Mouse (Mus musculus) left cerebral cortex, postnatal 4 days (tissue): Measurements from ENCODE around the gene Mmachc. TPM values are rescaled to one million over a fixed set of nuclear protein-coding genes. Genes with fewer than 3 reads are reported as not detected.
A peak's percentile ranks its signal among the peaks of the same experiment; 100 is the strongest.

Experiments
- DNase-seq: peaks from one replicate; pipeline ENCODE4 v3.0.0-alpha.2; 2022
- intact Hi-C: fragments of 180-260 bp; cut with DNase I; formaldehyde crosslinking; loops from one replicate; pipeline ENCODE4 v1.15.1; 2025
- total RNA-seq, 2 experiments: library from RNA; stranded (reverse); gene quantifications; 2 replicates each; pipeline ENCODE4 v1.2.3; 2021

The Mmachc gene
- total RNA-seq: 10 to 100 TPM; 14.7 to 15.7 TPM

DNA sequence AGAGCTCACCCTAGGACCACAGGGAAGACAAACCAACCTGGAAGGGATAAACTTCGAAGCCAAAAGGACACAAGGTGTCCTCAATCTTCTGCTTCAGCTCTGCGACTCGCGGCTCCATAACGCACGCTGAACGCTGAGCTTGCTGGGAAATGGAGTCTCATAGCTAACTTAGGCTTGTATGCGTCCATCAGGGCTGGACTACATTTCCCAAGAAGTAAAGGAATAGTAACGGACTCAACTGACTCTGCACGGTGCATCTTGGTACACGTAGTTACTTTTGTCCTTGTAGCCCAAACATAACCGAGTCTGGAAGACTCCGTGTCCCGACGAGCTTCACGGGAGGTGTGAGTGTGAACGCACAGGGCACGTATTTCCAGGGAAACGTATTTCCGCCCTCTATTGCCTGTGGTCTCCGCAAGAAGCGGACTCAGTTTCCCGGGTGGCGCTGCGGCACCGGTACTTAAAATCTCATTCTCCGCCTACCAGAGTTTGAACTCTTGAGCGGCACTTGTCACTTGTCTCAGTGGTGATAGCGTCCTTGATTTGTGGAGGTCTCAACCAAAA lies at the start of gene Mmachc, which contains the start of gene Ccdc163:
TSS of gene Mmachc (minus strand) at position 206 of the 564 bp plus-strand sequence.
TSS of gene Ccdc163 (plus strand) at position 309 of the 564 bp plus-strand sequence.
- peak; percentile 91 for DNase-seq
- intact Hi-C loops: no loop called here

DNA sequence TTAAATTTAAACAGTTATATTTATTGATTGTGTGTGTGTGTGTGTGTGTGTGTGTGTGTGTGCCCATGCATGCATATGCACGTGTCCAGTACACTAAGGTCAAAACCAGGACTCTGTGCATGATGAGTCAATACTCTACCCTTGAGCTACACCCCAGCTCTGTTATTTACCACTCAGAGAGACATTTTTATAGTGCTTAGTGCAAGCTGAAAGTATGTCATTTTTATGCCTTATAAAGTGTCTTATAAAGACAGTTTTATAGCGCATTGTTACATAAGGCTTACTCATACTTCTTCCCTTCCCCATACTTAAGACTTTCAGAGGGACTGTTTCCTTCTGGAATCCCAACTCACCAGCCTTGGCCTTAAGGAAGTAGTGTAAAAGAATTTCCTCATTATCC lies 41.5 kb upstream of the Mmachc start:
- DNase-seq: no peak
- intact Hi-C loops: no loop called here

DNA sequence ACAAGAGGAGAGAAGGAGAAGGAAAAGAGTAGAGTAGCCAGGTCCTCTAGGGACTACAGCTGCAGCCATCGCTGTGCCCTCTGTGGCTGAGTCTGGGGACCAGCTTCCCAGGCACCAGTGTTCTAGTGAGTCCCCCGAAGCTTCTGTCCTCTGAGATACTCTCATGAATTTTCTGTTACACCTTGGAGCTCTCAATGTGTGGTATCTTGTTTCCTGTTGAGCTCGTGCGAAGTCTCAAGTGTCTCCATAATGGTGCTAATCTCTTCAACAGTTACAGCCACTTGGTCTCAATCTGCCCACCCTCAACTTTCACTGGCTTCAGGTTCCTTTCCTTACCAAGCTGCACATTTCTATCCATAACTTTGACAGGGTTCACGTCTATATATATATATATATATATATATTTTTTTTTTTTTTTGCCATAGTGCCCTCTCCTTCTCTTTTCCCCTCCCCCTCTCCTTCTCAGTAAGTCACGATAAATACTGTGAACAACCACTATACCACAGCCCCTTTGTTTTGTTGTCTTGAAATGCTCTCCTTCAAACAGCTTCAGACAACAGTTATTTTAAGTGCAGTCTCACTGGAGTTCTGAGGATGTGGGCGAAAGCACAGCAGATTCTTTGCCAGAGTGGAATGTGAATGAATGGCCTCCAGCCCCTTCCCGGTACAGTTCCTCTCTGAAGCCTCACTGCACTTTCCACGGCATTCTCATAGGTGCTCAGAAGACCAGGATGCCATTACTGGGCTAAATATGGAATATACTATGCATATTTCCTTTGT lies 31.0 kb upstream of the Mmachc start:
- DNase-seq: no peak
- intact Hi-C loops: no loop called here

DNA sequence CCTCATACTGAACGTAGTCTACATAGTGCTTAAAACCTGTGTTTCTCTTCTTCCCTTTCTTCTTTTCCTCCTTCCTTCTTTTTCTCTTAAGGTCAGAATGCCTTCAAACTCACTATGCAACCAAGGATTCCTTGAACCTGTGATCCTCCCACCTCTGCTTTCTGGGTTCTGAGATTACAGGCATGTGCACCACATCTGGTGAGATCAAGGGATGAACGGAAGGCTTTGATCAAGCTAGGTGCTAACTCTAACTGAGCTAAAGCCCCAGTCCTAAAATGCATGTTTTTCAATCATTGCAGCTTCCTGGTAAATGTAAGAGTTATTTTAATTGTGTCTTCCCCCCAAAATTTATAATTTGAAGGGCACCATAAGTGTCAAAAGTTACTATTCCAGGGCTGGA lies 26.8 kb upstream of the Mmachc start:
- DNase-seq: no peak
- intact Hi-C loops: no loop called here

DNA sequence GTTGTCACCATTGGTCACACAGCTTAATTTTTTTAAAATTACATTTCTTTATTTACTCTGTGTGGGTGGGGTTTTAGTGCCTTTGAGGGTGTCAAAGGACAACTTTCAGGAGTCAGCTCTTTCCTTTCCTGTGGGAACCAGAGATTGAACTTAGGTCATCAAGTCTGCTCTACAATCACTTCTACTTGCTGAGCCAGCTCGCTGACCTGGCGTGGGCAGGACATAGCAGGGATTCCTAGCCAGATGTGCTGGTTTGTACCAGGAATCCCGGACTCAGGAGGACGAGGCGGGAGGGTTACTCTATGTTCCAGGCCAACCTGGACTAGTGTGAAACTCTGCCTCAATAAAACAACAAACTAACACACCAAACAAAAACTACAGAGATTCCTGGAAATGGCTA lies 24.1 kb upstream of the Mmachc start:
- DNase-seq: no peak
- intact Hi-C loops: no loop called here

DNA sequence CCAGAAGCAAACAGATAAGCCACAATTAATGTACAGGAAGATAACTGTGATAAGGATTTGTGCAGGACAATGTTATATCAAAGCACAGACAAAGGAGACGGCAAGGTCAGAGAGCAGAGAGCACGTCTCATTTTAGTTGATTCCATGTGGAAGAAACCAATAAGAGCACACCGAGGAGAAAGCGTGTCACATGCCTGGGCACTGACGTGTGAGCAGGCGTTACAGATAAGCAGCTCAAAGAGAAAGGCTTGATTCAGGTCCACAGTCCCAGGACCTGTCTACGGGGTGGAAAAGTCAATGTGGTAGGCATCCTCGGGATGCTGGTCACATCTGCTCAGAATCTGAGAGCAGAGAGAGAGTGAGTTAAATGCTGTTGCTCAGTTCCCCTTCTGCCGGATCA lies 22.9 kb upstream of the Mmachc start:
- no peak for DNase-seq
- intact Hi-C loops: no loop called here

DNA sequence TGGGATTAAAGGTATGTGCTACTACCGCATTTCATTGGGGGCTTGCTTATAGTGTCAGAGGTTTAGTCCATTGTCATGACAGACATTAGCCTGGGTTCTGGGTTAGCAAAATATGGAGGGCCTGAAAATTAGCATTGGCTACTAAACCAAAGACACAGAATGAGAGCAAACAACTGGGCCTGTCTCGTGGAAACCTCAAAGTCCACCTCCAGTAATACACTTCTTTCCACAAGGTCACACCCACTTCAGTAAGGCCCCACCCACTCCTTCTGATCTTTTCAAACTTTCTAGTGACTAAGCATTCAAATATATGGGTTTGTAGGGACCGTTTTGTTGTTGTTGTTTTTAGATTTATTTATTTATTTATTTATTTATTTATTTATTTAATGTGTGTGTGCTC lies 21.3 kb upstream of the Mmachc start:
- intact Hi-C loops: loop anchor here (2.0 kb wide), 1 partner anchor 29 kb away; no protein-coding TSS in a partner anchor
- DNase-seq: no peak

DNA sequence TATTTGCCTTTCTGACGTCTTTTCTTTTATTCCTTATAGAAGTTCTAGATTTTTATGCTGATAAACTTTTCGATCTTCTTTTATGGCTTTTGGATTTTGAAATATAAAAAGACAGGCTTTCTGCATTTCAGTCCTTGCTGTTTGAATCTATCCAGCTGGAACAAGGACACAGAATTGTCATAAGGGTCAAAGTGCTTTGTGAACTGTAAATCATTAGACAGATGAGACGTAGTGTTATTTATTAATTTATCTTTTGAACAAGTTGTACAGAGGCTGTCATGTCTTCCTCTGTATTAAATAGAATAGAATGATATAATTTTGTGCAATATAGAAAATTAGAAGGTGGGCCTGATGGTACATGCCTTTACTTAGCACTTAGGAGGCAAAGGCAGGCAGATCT lies 19.2 kb upstream of the Mmachc start:
- intact Hi-C loops: no loop called here
- no peak for DNase-seq

DNA sequence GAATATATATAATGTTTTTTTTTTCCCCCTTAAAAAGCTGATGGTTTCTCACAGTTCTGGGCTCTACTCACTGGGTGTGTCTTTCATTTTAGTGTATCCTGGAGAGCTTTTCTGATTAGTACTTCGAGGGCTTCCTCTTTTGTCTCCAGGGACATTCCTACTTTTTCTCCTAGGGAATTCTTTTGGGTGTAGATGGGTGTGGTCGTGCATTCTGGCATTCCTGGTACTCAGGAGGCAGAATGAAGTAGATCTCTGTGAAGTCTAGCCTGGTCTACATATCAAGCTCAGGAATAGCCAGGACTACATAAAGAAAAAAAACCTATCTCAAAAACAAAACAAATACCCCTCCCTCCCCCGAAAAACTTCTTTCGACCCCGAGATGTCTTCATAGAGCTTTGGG lies 17.2 kb upstream of the Mmachc start:
- DNase-seq: no peak
- intact Hi-C loops: no loop called here

DNA sequence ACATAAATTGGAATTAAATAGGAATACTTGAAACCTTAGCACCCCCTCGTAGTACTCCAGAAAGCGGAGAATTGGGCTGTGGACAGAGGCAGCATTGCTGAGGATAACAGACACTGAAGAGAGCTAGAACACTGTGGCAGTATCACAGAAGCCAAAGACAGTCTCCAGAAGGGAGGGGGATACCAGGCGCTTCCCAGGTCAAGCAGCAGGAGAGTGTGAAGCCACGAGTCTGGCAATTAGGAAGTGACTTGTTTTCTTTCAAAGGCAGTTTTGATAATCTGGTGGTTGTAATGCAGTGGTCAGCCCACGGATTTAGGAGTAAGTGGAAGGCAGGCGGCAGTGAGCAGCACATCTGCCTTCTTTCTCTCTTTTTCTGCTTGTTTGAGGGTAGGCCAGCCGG lies 14.0 kb upstream of the Mmachc start:
- DNase-seq: no peak
- intact Hi-C loops: no loop called here

DNA sequence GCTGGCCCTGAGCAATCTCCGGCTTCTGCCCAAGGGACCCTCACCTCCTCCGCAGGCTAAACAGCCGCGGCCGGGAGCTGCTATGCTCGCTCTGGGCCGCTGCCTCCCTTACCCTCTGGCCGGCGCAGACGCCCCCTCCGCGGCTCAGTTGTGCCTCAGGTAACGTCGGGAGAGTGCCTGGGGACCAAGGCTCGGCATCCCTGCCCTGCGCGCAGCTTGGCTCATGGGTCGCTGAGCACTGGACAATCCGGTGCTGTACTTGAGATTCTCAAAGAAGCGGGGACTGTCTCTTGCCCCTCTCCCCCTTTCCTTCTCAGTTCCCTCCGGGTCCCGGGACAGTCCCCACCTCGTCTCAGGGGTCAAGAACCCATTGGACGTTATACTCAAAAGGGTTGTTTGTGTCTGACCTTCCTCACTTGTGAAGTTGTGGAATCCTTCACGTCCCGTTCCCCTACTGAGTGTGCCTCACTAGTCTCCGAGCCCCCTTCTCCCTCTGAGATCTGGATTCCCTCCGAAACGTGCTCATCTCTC lies 13.0 kb upstream of the Mmachc start:
- intact Hi-C loops: no loop called here
- DNase-seq: no peak

DNA sequence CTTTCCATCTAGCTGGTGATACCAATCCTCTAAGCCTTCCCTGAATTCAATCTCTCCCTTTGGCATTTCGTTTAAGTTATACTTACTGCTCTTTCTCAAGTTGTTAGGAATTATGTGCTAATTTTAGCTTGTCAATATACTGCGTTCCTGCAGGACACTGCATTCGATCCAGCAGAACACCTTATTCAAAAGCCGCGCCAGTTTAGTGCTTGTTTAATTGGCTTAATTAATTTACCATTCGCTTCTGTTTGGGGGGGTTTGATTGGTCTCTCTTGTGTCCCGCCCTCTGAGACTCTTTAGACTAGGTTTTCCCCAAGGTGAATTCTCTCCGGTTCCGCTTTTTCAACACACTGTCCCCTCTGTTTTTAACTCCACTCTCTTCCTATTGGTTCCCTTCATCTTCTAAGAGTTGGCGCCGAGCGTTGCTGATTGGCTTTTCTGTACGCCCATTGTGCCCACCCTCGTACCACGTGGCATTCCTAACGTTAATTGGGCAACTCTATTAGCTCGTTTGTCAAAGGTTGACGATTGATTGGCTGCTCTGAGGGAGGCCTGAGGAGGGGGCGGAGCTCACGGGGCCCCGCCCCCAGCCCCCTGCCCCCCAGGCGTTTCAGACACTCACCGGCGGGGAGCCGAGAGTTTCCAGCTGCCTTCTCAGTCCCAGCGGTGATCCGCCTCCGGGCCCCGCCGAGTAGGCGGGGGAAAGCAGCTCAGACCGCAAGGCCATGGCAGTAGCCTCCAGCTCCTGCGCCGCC lies 12.3 kb upstream of the Mmachc start, which contains the start of gene Tesk2:
TSS of gene Tesk2 (plus strand) at position 606 of the 755 bp plus-strand sequence.
- intact Hi-C loops: no loop called here
- peak; percentile 94 for DNase-seq

DNA sequence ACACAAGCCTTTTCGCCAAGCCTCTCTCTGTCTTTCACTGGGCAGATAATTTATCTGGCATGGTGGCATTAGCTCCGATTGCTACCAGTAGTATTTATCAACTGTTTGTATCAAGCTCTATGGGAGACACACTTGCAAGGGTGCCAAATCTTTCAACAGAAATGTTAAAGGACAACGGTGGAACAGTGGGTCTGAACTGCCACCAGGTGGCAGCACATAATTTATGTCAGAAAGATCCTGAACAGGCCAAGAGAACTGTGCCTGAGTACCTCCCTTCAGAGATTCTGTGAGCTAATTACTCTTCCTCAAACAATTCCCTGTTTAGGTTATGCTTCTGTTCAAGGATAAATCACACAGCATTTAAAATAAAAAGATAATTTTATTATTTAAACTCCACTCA lies 11.2 kb upstream of the Mmachc start:
- DNase-seq: peak; percentile 71
- intact Hi-C loops: loop anchor here (1.0 to 5.0 kb wide), 2 partner anchors 70 to 273 kb away; partner anchors contain the start of gene Urod

DNA sequence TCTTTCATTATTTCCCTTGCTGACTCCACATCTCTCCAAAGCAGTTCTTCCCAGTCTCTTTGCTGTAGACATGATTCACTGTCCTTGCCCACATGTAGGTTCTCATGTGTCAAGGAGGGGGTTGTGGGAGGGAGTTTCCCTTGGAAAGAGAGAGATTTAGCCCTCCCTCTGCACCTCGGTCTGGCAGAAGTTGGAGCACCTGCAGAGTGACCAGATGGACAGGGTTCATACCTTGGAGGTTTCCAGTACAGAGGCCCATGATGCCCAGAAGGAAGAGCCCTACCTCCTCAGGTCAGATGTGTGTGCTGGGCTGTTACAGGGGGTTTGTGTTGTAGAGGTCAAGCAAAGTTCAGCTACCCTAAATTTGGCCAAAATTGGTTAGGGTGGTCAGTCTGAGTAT lies 4.3 kb upstream of the Mmachc start:
- intact Hi-C loops: no loop called here
- no peak for DNase-seq

DNA sequence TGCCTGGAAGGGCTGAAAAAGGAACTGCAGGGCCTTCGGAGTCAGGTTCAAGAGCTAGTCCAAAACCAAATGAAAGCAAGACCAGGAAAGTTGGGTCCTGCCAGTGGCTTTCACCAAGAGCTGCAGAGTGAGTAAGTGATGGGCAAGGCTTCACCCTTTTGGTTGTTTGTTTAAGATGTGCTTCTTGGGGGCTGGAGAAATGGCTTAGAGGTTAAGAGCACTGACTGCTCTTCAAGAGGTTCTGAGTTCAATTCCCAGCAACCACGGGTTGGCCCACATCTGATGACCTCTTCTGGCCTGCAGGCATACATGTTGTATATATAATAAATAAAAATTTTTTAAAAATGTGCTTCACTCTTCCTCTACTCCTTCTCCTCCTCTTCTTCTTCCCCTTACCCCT lies 1.9 kb upstream of the Mmachc start:
- intact Hi-C loops: no loop called here
- DNase-seq: no peak

DNA sequence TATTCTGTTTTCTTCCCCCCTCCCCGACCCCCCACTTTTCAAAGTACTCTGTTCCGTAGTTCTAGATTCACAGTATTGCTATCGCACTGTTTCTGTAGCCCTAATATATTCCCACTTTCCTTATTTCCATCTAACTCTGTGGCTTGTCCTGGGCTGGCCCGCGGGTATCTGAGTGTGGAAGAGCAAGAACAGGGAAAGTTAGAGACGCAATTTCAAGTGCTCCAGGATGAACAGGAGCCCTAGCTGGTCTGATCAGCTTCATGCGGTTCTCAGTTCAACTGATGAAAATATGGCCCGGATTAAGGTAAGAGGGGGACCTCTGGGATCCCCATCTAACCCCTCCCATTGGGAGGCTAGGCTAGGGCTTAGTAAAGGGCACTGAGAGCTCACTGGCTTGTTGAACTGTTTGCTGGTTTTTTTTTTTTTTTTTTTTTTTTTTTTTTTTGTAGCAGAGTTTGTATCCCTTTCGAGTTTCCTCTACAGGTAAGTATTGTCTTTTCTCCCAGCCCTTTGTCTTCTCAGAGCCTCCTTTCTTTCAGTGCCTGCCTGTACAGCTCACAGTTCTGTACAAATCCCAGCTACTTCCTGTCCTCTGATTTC lies 685 bp upstream of the Mmachc start:
- DNase-seq: no peak
- intact Hi-C loops: no loop called here

DNA sequence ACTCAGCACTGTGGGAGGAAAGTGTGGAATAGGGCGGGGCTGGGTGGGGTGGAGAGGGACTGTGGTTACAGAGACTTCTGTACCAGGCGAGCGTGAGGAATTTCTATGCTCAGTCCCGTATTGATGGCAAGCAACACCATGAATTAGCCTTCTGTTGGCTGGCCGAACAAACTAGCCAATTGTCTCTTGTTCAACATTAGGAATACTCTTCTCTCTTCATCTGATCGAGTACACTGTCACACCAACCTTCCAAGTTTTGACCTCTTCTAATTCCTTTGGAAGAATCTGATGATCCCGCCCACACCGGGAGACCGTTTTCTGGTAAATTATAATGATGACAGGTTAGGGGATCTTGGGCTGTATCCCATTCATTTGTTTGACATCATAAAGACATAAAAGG lies 540 bp downstream of the Mmachc start:
- intact Hi-C loops: no loop called here
- DNase-seq: no peak

DNA sequence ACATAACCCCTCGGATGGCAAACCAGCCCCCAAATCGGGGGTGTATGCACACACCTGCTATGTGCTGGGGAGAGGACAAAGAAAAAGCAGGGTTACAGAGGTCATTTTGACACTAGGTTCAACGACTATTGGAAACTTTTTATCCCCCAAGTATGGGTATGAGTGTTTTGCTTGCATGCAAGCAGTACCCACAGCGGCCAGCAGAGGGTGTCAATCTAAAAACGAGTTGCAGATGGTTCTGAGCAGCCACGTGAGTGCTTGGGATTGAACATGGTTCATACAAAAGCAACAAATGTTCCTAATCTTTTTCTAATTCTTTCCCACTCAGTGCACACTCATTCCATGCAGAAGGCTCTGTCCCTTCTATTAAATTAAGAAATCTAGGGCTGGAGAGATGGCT lies 4.4 kb downstream of the Mmachc start:
- intact Hi-C loops: no loop called here
- DNase-seq: peak; percentile 78

DNA sequence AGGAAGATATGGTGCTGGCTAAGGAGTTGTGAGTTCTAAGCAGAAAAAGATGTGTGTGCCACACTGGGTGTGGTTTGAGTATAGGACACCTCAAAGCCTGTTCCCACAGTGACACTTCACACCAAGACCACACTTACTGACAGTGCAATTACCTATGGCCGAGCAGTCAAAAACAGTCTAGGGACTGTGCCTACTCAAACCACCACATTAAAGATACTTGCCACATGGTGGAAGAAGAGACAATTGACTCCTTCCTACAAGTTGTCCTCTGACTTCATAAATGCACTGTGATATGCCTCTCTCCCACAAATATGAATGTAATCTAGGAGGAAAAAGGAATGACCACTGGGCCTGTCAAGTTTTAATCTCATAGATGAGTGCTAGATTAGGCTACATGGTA lies 7.2 kb downstream of the Mmachc start:
- intact Hi-C loops: no loop called here
- no peak for DNase-seq

DNA sequence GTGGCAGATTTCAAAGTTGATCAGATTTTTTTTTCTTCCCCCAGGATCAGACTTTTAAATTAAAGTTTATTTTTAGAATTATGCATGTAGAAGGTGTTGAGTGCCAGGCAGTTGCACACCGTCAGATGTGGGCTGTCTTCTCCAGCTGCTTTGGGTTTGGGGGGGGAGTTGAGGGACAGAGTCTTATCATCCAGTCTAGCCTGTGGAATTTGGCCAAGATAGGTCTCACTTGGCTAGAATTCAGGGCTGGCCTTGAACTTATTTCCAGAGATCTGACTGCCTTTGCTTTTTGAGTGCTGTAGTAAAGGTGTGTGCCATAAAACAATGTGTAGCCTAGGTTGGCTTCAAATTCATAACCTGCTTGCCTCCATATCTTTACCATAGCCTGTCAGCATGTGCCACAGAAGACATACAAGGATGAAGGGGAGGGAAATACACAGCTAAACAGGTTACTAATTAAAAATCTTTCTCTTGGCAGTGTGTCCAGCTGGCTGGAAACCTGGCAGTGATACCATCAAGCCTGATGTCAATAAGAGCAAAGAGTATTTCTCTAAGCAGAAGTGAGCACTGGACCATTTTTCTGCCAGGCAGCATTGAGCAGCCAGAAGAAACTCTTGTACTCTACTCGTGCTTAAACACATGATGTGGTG lies 9.4 kb downstream of the Mmachc start:
- intact Hi-C loops: no loop called here

DNA sequence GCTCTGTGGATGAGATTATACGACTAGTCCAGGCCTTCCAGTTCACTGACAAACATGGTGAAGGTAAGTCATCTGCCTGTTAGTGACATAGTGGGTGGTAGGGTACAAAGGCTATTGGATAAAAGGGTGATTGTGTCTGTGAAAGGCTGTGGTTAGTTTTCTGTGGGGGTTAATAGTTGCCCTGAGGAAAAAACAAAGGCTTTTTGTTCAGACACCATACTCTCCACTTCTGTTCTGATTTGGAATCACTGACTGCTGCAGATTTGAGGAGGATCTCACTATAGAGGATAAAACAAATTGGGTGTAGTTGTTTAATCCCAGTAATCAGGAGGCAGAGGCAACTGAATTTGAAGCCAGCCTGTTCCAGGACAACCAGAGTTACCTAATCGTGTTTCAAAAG lies 14.4 kb downstream of the Mmachc start:
- DNase-seq: no peak
- intact Hi-C loops: no loop called here

More for the DNA sequence above, 9.4 kb downstream of the Mmachc start:
- no peak for DNase-seq
